Mouse (Mus musculus) right cerebral cortex, adult 2 months (tissue): ENCODE data around the gene Bsn.
"Not testable (repeated sequence)": the region's sequence is repeated elsewhere in the genome, so short reads cannot be mapped to it uniquely, and the experiment has no call there.

Experiments used
- DNase-seq, 2 experiments: peaks; one replicate each; pipeline ENCODE4 v3.0.0; 2021 to 2022; ENCODE audit warnings: low spot score in 2 of 2

Bsn gene

DNA sequence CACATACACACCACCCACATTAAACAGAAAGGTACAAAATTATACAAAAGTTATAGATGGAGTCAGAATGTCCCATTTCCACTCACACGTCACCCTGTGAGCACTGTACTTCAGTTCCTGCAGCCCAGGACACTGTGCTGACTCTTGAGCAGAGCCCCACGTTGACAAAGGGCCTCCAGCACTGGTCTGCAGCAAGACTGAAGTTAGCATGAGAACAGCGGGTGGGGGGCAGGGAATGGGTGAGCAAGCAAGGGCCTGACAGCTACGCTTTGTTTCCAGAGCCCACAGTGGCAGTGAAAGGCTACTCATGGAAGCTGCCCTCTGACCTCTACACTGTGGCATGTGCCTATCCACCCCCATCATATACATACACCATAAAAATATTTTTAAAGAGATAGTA lies 40.4 kb downstream of the Bsn start:
- DNase-seq = no peak

DNA sequence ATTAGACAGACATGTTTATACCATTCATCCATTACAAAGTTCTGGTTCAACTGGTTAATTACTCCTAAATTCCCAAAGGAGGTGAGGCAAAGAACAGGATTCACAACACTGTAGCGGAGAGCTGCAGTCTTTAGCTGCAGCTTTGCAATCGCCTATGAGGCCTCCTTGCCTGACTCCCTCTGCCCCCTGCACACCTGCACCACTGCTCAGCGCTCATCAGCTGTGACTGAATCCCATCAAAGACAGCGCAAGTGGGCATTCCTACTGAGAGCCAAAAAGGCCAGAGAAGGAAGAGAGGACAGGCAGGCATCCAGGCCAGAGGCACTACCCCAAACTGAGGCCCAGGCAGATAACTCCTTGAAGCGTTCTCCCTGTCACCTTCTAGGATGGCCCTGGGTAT lies 42.6 kb downstream of the Bsn start:
- DNase-seq = no peak

DNA sequence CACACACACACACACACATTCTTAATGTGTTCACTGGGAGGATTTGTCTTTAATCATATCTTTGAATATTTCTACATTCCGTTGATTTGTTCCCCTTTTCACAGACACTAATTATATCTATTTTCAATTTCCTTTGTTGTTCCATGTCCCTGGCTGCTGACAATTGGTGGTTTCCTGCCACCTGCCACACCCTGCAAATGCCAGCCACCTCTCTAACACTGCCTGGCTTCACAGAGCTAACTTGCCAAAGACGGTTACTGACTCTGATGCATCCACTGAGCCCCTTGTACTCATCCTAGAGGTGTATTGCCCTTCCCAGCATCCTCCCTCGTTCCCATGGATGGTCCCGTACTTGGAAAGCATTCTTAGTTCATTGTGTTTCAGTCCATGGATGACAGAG lies 43.7 kb downstream of the Bsn start:
- DNase-seq = no peak

DNA sequence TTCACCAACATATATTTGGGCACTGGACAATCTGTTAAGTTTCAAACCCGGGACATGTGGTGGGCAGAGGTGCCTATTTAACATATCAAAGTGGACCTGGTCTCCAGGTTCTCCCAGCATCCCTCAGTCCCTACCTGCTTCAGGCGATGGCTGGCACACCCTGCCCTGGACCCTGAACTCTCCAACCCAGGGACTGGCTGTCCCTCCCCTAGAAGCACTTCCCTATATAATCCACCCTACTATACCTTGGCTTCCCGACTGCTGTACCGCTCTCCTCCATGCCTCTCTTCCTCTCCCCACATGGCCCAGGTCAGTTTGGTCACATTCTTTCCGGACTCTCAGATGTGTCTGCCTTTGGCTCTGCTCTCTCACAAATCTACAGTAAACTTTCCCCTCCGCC lies 44.4 kb downstream of the Bsn start:
- DNase-seq = no peak

DNA sequence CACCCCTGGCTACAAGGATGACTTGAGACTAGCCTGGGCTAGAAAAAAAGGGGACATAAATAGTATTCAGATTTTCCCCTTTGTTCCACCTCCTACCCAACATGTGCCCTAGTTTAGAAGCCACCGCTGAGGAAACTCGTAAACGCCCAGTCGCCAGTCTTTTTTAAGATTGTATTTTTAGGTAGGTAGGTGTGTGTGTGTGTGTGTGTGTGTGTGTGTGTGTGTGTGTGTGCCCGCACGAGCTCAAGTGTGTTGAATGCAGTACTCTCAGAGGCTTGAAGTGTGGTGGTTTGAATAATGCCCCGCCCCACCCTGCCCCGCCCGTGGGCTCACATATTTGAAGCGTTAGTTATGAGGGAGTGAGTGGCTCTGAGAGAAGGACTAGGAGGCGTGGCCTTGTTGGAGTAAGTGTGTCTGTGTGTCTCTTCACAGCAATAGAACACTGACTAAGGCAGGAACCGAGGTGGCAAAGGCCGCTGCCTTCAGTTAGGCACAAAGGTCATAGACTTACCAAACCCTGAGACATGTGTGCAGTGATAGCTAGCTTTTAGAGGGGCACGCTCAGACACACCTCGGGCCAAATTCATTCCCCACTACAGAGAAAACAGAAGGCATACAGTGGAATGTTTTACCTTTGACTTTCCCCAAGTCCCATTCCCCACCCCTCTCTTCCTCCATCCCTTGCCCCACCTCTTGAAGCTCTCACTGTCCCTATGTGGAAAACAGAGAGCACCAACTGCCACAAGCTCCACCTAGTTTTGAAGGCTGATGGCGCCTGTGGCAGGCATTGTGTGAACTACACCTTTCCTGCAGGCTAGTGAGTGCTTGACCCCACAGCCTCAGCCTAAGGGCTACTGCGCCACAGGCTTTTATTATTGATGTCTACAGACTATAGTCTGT lies 45.6 kb downstream of the Bsn start:
- DNase-seq = peak in 1 of 2 experiments; percentile 50

DNA sequence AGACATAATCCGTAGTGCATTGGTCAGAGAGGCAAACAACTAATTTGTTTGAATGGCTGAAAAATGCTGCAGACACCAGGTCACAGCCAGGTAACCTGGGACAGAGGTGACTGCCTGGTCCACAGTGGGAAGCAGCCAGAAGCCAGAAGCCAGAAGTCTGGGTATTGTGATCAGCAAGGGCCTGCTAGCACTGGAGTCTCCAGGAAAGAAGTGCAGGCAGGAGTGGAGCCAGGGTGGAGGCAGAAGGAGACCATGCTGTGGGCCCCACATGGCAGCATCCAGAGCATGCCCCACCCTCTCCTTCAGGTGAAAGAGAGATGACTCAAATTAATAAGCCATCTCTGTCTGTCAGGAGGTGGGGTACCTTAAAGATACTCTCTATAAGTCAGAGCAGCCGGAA lies 46.7 kb downstream of the Bsn start:
- no peak for DNase-seq

DNA sequence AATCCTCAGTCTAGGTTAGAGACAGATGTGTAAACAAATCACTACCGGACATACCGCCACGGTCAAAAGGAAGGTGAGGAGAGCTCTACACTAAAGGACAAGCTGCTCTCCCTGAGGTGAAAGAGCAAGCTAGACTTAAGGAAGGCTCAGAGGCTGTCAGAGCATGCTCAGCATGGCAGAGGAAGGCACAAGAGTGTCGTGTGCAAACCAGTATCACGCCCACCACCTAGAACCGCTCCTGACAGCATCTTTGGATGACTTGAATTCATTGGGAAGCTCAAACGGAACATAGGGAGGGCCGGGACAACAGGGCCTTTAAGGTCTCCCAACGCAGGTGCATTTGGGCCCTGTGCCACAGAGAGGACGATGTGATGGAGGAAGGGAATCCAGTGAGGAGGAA lies 48.8 kb downstream of the Bsn start:
- DNase-seq = no peak

DNA sequence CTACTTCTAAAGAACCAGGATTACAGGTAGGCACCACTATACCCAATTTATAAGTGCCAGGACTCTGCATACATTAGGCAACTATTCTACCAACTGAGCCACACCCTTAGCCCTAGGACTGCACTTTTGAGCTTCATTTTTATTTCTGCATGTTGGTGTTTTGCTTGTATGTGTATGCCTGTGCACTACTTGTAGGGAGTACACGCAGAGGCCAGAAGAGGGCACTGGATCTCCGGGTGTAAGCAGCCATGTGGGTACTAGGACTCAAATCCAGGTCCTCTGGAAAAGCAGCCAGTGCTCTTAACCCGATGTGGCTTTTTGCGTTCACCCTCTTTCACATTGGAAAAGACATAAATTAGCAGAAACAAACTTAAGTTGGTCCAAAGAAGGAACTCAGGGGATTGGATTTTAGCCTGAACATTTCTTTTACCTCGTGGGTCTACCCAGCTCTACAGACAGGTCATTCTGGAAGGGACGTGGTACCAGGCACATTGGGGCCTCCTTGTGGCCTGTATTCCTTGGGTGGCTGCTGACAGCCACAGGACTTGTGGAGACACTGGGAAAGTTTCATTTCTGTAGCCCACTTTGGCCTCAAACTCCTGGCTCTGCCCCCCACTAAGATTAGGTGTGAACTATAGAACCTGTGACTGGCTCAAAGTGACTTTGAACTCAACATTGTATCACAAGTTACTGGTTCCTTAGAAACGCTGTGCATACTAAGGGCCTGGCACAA lies 50.1 kb downstream of the Bsn start:
- no peak for DNase-seq

DNA sequence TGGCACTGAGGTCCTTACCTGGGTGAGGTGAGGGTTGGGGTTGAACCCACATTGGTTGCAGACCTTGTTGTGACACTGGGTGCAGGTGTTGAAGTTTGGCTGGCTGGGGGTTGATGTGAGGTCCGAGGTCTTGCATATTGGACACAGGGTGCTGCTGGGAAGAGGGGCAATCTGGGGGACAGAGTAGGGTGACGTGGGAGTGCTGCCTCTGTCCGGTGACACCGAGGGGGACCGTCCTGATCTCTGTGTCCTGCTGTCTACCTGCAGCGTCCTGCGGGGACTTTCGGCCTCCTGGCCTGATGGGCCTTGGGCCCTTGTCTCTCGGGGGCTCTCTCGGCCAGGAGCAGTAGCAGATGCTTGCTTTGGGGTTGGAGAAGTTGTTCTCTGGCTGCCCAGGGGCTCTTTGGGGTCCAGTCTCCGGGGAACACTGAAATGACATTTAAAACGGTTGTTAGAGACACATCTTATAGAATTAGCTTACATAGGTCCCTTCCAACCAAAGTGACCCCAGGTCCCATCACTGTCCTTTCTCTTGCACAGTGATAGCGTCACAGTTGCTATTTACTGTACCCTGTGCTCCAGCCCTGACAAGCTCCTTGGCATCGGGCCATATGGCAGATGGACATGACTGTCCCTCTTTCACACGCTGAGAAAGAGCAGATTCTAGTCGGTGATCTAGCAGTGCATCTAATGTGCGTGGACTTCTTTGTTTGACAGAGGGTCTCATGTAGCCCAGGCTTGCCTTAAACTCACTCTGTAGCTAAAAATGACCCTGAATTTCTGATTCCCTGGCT lies 50.8 kb downstream of the Bsn start:
- DNase-seq = no peak

DNA sequence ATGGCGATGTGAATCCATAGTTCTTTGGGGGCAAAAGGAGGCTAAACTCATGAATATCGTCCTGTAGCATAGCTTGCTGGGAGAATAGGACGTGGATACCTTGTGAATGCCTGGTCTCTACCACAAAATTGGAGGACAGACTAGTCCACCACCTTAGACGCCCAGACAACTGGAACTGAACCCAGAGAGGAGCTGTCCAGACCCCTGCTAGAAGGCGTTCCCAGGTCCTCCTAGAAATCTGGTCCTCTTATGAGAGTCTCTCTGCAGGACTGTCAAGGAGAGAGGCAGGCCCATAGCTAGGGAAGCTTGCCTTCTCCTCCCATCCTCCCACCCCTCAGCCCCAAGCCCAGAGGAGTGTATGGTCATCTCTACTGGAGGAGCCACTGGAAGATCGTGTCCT lies 52.1 kb downstream of the Bsn start:
- DNase-seq = no peak

DNA sequence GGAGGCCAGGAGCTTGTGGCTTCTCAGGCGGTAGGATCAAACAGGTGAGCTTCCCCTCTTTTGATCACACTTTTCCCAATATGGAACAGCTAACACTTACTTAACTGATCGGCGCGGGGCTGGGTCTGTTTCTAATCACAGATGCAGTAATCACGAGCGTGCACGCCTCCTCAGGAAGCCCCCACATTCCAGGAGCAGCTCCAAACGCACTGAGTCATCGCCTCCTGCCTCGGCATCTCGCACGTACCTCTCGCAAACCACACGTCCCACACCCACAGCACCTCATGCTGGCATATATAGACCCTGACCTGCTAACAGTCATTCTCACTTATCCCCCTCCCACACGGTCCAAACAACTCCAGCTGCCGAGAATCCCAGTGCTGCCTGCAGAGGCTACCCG lies 52.7 kb downstream of the Bsn start:
- peak; percentile 95 to 96 for DNase-seq

DNA sequence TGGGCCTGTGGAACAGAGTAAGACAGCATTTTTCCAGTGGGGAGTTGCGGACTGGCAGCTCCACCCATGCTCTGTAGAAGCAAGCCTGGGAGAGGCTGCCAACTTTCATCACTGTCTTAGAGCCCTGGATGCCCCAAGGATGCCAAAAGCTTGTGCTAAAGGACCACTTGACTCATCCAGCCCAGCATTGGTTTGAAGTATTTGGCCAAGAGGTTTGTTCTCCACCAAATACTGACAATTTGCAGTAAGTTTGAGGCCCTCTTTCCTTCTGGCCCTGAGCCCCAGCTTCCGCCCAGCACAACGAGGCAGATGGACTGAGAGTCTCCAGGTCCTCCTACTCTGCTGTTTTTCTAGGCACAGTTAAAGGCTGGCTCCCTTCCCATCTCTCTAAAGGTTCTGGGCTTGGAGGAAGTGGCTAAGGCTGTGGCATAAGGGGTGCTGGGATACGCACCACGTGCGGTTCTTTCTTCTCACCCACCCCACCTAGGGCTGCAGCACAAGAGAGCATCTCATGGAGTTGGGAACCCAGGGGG lies 53.2 kb downstream of the Bsn start:
- DNase-seq = peak; percentile 74 to 76

DNA sequence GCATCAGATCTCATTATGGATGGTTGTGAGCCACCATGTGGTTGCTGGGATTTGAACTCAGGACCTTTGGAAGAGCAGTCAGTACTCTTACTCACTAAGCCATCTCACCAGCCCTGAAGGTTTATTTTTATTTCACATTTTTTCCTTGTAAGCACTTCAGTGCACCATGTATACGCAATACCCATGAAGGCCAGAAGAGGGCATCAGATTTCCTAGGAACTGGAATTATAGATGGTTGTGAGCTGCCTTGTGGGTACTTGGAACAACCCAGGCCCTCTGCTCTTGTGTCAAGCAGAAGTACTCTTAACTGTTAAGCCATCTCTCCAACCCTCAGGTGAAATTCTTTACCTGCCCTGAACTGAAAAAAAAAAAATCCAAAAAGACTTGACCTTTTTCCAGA lies 54.0 kb downstream of the Bsn start:
- no peak for DNase-seq

DNA sequence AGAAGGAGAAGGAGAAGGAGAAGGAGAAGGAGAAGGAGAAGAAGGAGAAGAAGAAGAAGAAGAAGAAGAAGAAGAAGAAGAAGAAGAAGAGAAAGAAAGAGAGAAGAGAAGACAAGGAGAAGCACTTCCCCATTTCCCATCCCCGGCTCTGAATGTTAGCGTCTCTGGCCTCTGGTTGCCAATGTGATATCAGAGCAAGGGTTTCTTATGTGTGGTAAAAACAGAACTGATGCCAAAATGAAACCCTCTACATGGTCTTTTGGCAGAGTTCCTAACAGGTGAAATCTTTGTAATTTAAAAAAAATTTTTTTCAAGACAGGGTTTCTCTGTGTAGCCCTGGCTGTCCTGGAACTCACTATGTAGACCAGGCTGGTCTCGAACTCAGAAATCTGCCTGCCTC lies 54.5 kb downstream of the Bsn start:
- DNase-seq = not testable (repeated sequence)

DNA sequence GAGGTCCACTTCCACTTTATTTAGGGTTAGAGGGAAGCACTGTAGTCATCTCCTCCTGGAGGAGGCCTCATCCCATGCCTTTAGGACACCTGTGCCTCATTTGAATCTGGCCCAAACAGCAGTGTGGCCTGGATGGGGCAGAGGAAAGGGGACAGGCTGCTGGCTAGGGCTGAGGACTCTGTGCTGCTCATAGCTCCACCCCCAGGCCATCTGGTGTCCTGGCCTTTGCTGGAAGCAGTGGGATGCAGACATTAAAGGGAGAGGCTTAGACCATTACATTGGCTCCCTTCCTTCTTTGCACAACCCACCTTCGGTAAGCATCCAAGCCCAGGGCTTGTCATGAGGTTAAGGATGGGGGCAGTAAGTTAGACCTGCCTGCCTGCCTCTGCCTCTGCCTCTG lies 56.7 kb downstream of the Bsn start:
- DNase-seq = no peak

DNA sequence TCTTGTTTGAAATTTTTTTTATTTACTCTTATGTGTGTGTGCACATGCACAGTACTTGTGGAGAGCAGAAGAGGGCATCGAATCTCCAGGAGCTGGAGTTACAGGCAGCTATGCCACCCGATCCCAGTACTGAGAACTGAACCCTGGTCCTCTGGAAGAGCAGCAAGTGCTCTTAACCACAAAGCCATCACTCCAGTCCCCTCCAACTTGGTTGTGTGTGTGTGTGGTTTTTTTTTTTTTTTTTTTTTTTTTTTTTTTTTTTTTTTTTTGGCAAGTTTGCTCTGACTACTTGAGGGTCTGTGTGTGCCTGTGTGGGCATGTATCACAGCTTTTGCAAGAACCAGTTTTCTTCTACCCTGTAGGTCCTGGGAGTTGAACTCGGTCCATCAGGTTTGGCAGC lies 57.8 kb downstream of the Bsn start:
- no peak for DNase-seq

DNA sequence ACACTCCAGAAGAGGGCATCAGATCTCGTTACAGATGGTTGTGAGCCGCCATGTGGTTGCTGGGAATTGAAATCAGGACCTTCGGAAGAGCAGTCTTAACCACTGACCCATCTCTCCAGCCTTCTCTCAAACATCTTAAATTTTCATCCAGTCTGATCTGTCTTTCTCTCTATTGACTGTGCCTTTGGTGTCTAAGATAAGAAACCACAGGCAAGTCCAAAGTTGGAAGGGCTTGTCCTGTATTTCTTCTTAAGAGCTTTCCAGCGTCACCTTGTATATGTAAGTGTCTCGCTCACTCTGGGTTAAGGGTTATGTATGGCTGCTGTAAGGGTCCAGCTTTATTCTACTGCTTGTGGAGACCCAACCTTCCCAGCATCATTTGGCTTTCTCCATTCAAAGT lies 58.7 kb downstream of the Bsn start:
- no peak for DNase-seq

DNA sequence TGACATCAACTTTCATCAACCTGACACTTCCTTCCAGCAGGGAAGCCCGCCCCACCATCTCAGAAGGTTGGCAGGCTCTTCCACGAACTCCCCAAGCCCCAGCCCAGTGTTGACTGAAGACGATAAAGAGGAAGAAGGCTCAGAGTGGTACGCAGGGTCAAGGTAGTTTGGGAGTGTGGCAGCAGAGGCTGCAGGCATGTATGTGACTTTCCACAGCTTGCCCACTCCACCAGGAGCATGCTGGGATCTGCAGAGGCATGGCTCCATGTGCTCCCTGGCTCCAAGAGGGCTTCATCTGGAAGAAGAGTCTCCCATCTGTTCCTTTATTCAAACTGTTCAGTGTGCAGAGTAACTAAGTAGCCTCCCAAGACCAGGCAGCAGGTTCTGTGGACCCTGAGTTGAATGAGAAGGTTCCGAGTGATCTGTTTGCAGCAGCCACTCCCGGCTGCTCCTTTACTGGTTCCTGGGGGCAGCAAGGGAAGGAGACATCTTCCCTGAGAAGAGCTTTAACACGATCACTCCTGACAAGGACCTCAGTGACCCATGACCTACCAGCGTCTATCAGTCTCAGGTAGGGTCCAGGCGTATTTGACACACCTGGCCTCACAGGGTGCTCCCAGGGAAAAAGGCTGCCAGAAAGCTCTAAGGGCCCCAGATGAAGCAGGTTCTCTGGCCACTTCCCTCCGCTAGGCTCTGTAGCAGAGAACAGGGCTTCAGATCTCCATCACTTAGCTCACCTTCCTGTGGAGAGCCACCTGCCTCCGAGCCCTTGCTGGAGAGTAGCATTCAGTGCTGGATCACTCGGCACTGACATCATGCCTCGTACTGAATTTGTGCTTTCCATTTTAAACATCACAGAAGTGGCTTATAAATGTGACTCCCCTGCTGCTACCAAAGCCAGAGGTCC lies 60.9 kb downstream of the Bsn start:
- DNase-seq = no peak

DNA sequence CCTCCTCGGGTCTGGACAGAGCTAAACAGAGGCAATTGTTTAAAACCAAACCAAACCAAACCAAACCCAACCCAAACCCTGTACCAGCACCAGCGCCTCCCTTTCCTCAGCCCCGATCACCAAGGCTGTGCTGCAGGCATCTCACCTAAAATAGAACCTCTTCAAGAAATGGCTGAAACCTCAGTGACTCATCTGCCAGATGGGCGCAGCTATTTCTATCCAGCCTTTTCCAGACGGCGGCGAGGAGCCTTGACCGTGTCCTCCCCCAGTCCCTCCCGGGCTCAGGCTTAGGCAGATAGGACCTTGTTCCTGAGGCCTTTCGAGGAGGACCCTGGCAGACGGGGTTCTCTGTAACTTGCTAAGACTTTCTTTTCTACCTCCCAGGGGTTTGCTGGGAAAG lies 61.9 kb downstream of the Bsn start:
- peak; percentile 80 to 85 for DNase-seq

DNA sequence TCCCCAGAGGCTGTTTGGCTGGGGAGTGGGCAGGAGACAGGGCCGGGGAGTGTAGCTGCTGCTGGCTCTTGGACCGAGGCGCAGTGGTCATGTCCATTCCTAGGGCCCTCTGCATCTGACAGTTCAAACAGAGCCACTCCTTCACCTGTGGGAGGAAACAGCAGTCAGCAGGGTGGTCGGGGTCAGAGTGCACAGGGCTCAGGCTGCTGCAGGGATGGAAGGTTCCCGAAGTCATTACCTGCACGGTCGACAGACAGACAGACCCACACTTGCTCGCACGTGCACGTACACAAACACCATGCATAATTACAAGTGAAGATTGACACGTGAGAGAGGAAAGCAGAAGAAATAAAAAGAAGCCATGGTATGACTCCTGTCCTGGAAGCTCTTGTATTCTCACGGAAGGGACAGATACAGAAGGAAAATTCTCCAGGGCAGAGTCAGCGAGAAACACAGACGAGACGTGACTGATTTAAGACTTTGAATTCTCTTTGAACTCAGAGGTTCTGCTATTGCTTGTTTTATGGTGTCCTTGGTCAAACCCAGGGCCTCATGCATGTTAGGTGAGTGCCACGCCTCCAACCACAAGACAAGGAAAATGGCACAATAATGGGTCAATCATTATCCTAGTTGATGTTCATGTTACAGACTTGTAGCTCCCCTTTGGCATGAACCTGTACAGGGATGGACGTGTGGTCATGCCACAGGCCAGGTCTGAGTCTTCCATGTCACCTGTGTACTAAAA lies 63.6 kb downstream of the Bsn start:
- DNase-seq = no peak
